Mouse (Mus musculus) forebrain, postnatal 0 days (tissue): ENCODE results near the gene Aldh8a1. TPM values are rescaled to one million over a fixed set of nuclear protein-coding genes. Genes with fewer than 3 reads are reported as not detected.
A peak's percentile ranks its signal among the peaks of the same experiment; 100 is the strongest.

Source experiments
- ATAC-seq: fragments of 200-750 bp; cut with Nextera tagmentation; 2 replicates; pipeline ENCODE4 v1.8.0; 2017; ENCODE audit warnings: mild to moderate bottlenecking, moderate library complexity
- DNase-seq: peaks from one replicate; pipeline ENCODE4 v3.0.0-alpha.2; 2015
- H3K27ac ChIP-seq: fragments of 300-500 bp; sonication (generic); 2 replicates; pipeline ENCODE4 v1.5.1; 2014; ENCODE audit warnings: low read depth, mild to moderate bottlenecking, antibody characterized with exemption, low read length, moderate library complexity, mixed read lengths
- H3K27me3 ChIP-seq: fragments of 300-500 bp; sonication (generic); 2 replicates; pipeline ENCODE4 v1.6.1; 2014; ENCODE audit warnings: mild to moderate bottlenecking, low read length, mixed read lengths; ENCODE audit not compliant: insufficient read depth
- H3K36me3 ChIP-seq: fragments of 300-500 bp; sonication (generic); 2 replicates; pipeline ENCODE4 v1.6.1; 2014; ENCODE audit warnings: mild to moderate bottlenecking, moderate library complexity; ENCODE audit not compliant: insufficient read depth
- H3K4me1 ChIP-seq: fragments of 300-500 bp; sonication (generic); 2 replicates; pipeline ENCODE4 v1.6.1; 2014; ENCODE audit warnings: antibody characterized with exemption; ENCODE audit not compliant: insufficient read depth
- H3K4me2 ChIP-seq: fragments of 300-500 bp; sonication (generic); 2 replicates; pipeline ENCODE4 v1.6.1; 2014; ENCODE audit warnings: low read depth, mild to moderate bottlenecking, moderate library complexity
- H3K4me3 ChIP-seq: fragments of 300-500 bp; sonication (generic); 2 replicates; pipeline ENCODE4 v1.5.1; 2014; ENCODE audit warnings: low read depth, low read length, mixed read lengths
- H3K9ac ChIP-seq: fragments of 300-500 bp; sonication (generic); 2 replicates; pipeline ENCODE4 v1.6.1; 2014; ENCODE audit warnings: mild to moderate bottlenecking
- H3K9me3 ChIP-seq: fragments of 300-500 bp; sonication (generic); 2 replicates; pipeline ENCODE4 v1.6.1; 2016; ENCODE audit warnings: low read length
- CTCF ChIP-seq: sonication (generic); IDR thresholded peaks from 2 replicates; pipeline ENCODE4 v1.5.1; 2016; ENCODE audit warnings: antibody characterized with exemption, control low read depth, low read depth
- WGBS: fragments of 180-500 bp; shearing (Covaris S2); extraction: QIAGEN DNeasy Blood & Tissue Kit; methylation state at CpG from one replicate; pipeline ENCODE4 v1.1.7; 2014; 5-methylcytosine and 5-hydroxymethylcytosine counted together
- polyA plus RNA-seq: library from polyadenylated mRNA; unstranded; fragments of >200 nt; fragmentation: Nextera tagmentation; extraction: Ambion mirVana; gene quantifications from 2 replicates; pipeline ENCODE4 v1.2.1, GENCODE M21; 2015
- total RNA-seq: library from RNA; depleted of rRNA; stranded (reverse); fragments of >200 nt; gene quantifications from 2 replicates; pipeline ENCODE4 v1.2.3, GENCODE M21; 2014

Gene Aldh8a1
- total and polyA plus RNA-seq, 2 experiments from 2014 or later = 0.10 TPM; not detected in 1

DNA sequence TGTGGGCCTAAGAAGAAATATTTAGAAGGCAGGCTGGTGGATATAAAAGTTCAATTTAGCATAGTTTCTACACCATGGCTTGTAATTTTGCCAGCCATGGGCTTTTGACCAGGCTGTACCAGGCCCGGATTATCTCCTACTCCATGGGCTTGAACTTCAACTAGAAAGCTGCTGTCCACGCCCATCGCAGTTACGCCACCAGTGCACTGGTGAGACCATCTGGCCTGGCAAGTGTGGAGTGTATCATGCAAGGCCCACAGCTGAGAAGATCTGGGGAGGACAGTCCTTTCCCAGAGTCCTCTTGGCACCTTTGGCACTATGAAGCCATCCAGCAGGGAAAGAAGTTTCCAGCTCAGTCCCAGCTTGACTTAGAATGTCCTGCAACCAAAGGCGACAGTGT lies 39.1 kb downstream of the Aldh8a1 start:
- Histone ChIP-seq H3K27ac (no peak overlapping the region), H3K4me1 (no peaks in the 10 kb centered on the region), H3K9ac (no peak overlapping the region), H3K9me3 (no peaks in the 10 kb centered on the region), H3K4me2 (no peak overlapping the region), H3K27me3 (no peaks in the 10 kb centered on the region), H3K36me3 (no peaks in the 10 kb centered on the region), H3K4me3 (no peak overlapping the region)
- 97% methylated on average over 5 of the region's 5 CpGs for WGBS
- TF ChIP-seq CTCF = no peak
- DNase-seq = no peak
- ATAC-seq = no peak

DNA sequence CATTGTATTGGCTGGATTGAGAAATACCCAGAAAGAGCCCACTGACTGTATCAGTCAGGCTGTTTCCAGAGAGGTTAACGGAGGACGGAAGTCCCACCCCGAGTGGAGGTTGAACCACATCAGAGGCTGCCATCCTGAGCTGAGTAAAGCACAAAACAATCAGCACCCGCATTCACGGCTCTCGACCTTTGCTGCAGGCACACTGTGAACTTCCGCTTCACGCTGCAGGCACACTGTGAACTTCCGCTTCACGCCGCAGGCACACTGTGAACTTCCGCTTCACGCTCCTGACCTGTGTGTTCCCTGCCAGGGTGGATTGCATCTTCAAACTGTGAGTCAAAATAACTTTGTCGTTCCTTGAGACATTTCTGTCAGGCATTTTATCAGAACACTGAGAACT lies 42.1 kb downstream of the Aldh8a1 start:
- no peak for TF ChIP-seq CTCF
- Histone ChIP-seq H3K4me2 (no peak overlapping the region), H3K9me3 (no peaks in the 10 kb centered on the region), H3K4me3 (no peak overlapping the region), H3K27ac (no peak overlapping the region), H3K36me3 (no peaks in the 10 kb centered on the region), H3K27me3 (no peaks in the 10 kb centered on the region), H3K9ac (no peak overlapping the region), H3K4me1 (no peaks in the 10 kb centered on the region)
- DNase-seq (no peak), ATAC-seq (no peak)
- WGBS = 83% methylated on average over 14 of the region's 14 CpGs

DNA sequence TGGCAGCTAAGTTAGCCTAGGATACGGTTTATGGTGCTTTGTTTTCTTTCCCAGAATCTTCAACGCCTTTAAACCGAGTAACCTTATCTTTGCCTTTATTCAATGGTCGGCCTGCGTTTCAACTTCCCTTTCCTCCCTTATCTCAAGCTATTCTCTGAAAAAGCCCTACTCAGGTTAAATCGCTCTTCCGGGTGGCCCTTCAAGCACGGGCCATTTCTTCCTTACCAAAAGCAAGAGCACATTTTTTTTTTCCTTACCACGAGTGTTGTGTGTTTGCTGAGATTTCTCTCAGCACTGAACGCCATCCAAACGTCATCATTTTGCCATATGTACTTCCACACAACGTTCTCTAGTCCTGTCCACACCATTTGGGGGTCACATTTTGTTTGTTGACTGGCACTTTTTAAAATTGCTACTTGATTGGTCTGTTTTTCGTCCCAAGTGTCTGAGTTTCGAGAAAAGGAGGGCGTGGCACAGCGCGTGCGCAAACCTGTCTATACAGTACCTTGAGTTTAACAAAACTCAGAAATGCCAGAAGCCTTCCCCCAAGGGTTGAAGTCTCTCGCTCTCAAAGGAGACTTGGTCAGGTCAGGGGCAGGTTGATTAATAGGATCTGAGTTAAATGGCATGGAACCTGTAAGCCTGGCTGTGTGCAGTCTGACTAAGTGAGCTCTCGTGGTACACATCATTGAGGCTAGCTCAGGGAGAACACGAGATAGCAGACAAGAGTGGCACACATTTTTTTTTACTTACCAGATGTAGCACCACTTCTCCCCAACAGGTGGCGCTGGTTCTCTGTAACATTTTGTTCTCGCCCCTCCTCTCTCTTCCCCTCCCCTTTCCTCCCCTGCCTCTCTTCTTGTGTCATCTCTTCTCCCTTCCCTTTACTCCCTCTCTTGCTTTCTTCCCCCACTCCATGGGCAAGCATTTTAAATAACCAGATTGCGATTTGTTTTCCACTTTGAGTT lies 43.6 kb downstream of the Aldh8a1 start:
- peak; percentile 46 for DNase-seq
- Histone ChIP-seq H3K9ac (no peak overlapping the region), H3K27ac (no peak overlapping the region), H3K4me1 (no peaks in the 10 kb centered on the region), H3K9me3 (no peaks in the 10 kb centered on the region), H3K4me3 (no peak overlapping the region), H3K36me3 (no peaks in the 10 kb centered on the region), H3K4me2 (no peak overlapping the region), H3K27me3 (no peaks in the 10 kb centered on the region)
- TF ChIP-seq CTCF = peak; percentile 71
- 76% methylated on average over 24 of the region's 24 CpGs for WGBS
- no peak for ATAC-seq

DNA sequence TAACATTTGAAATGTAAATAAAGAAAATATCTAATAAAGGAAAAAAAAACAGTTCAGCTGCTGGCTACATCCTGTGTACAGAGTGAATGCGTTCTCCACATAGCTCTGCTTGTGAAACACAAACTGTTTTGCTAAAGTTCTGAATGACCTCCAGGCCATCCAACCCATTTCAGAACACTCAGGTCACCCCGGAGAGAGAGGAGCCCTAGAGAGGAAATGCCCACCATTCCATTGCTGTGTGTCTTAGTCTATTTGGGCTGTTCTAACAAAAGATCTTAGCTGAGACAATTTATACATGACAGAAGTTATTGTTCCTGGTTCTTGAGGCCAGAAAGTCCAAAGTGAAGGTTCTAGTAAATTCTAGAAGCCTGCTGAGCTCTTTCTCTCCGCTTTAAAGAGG lies 49.4 kb downstream of the Aldh8a1 start:
- WGBS = 73% methylated on average over 3 of the region's 3 CpGs
- no peak for DNase-seq
- ATAC-seq = no peak

DNA sequence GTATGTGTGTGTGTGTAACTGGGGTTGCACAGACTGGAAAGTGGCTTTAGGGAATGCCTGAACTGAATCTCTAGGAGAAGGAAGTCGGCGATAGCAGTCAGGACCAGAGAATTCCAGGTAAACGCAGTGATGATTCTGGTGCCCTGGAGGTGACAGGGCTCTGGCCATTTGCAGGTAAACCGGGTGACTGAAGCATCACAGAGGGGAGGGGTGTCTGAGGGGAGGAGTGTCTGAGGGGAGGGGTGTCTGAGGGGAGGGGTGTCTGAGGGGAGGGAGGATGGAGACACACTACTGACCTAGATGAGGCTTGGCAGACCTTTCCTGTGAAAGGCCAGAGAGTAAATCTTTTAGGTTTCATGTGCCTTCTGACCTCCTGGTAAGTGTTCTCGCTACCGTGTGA lies 50.9 kb downstream of the Aldh8a1 start:
- H3K9ac ChIP-seq = no peak overlapping the region
- 82% methylated on average over 6 of the region's 6 CpGs for WGBS
- no peaks in the 10 kb centered on the region for H3K36me3 ChIP-seq
- H3K4me2 ChIP-seq = no peak overlapping the region
- H3K27me3 ChIP-seq = no peaks in the 10 kb centered on the region
- ATAC-seq (no peak), DNase-seq (no peak)
- H3K4me3 ChIP-seq = no peak overlapping the region
- H3K27ac ChIP-seq = no peak overlapping the region
- H3K4me1 ChIP-seq = no peaks in the 10 kb centered on the region
- no peaks in the 10 kb centered on the region for H3K9me3 ChIP-seq
- no peak for TF ChIP-seq CTCF

More for the DNA sequence above, 49.4 kb downstream of the Aldh8a1 start:
- Histone ChIP-seq H3K4me1 (no peaks in the 10 kb centered on the region), H3K9ac (no peak overlapping the region), H3K27me3 (no peaks in the 10 kb centered on the region), H3K4me3 (no peak overlapping the region), H3K36me3 (no peaks in the 10 kb centered on the region), H3K4me2 (no peak overlapping the region), H3K27ac (no peak overlapping the region), H3K9me3 (no peaks in the 10 kb centered on the region)
- no peak for TF ChIP-seq CTCF

DNA sequence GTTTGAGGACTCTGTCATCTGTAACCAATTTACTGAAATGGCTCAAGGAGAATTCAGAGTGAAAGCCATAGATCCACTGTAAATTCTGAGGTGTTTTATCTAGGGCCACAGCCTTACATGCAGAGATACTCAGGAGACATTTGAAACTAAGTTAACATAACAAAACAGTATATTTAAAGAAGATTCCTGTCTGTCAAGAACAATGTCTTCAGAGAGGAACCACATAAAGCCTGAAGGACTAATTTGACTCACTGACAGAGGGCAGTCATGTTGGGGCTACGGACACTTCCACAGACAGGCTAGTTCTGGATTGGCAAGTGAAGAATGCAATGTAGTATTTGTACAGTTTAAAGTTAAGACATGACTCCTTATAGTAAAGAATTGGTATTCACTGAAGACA lies 62.2 kb downstream of the Aldh8a1 start:
- no peaks in the 10 kb centered on the region for H3K4me1 ChIP-seq
- H3K4me3 ChIP-seq = no peak overlapping the region
- WGBS = 88% methylated on average over 1 of the region's 1 CpGs
- H3K27ac ChIP-seq = no peak overlapping the region
- DNase-seq (no peak), ATAC-seq (no peak)
- no peaks in the 10 kb centered on the region for H3K36me3 ChIP-seq
- no peak for TF ChIP-seq CTCF
- no peak overlapping the region for H3K9ac ChIP-seq
- H3K9me3 ChIP-seq = no peaks in the 10 kb centered on the region
- H3K4me2 ChIP-seq = no peak overlapping the region
- H3K27me3 ChIP-seq = no peaks in the 10 kb centered on the region

DNA sequence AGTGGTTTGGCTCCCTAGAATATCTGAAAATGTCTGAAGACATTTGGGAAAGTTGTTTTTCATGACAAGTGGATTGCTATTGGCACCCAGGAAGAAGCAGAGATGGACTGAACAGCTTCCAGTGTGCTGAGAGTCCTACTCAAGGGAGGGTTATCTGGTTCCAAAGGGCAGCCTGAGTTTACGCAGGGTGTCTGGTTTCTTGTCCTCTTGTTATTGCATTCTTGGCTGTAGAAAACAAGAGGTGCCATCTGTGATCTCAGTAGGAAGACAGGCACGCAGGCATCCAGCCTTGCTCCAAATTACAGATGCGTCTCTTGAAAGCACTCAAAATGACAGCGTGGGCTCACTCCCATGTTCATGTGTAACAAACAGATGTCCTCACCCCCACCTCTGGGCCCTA lies 63.9 kb downstream of the Aldh8a1 start:
- 52% methylated on average over 4 of the region's 4 CpGs for whole genome bisulfite sequencing
- Histone ChIP-seq H3K4me2 (no peak overlapping the region), H3K27ac (no peak overlapping the region), H3K4me1 (no peaks in the 10 kb centered on the region), H3K27me3 (no peaks in the 10 kb centered on the region), H3K9me3 (no peaks in the 10 kb centered on the region), H3K4me3 (no peak overlapping the region), H3K36me3 (no peaks in the 10 kb centered on the region), H3K9ac (no peak overlapping the region)
- no peak for ATAC-seq
- no peak for TF ChIP-seq CTCF
- no peak for DNase-seq
